Mouse (Mus musculus) urinary bladder, postnatal 25 days (tissue): Measurements from ENCODE around the gene Clpx.
"Not testable (repeated sequence)": the region's sequence is repeated elsewhere in the genome, so short reads cannot be mapped to it uniquely, and the experiment has no call there.

Experiments used
- DNase-seq: peaks from one replicate; pipeline ENCODE4 v3.0.0; 2022; ENCODE audit warnings: low spot score

The Clpx gene

GRCm38 (mm10) chr9:65292421-65292820, 1.6 kb upstream of the Clpx start:
- DNase-seq: no peak

GRCm38 (mm10) chr9:65293119-65293518, 941 bp upstream of the Clpx start:
- DNase-seq: no peak

GRCm38 (mm10) chr9:65293580-65293972, 484 bp upstream of the Clpx start:
- DNase-seq: no peak

- DNase-seq: no peak
Observed at GRCm38 (mm10) chr9:65294716-65295378, 787 bp downstream of the Clpx start.

GRCm38 (mm10) chr9:65297056-65297455, 3.0 kb downstream of the Clpx start:
- no peak for DNase-seq

- no peak for DNase-seq
Observed at GRCm38 (mm10) chr9:65298761-65299160, 4.7 kb downstream of the Clpx start.

GRCm38 (mm10) chr9:65299650-65300049, 5.6 kb downstream of the Clpx start:
- DNase-seq: no peak

- DNase-seq: no peak
Observed at GRCm38 (mm10) chr9:65302327-65302983, 8.4 kb downstream of the Clpx start.

- no peak for DNase-seq
Observed at GRCm38 (mm10) chr9:65303586-65303985, 9.5 kb downstream of the Clpx start.

- DNase-seq: no peak
Observed at GRCm38 (mm10) chr9:65304300-65304699, 10.2 kb downstream of the Clpx start.

- DNase-seq: no peak
Observed at GRCm38 (mm10) chr9:65306672-65307071, 12.6 kb downstream of the Clpx start.

- DNase-seq: no peak
Observed at GRCm38 (mm10) chr9:65308011-65308410, 14.0 kb downstream of the Clpx start.

GRCm38 (mm10) chr9:65312669-65313357, 18.8 kb downstream of the Clpx start:
- no peak for DNase-seq

- DNase-seq: no peak
Observed at GRCm38 (mm10) chr9:65313846-65314245, 19.8 kb downstream of the Clpx start.

GRCm38 (mm10) chr9:65322255-65322900, 28.3 kb downstream of the Clpx start:
- DNase-seq: no peak

GRCm38 (mm10) chr9:65325971-65326370, 31.9 kb downstream of the Clpx start:
- no peak for DNase-seq

GRCm38 (mm10) chr9:65327371-65327770, 33.3 kb downstream of the Clpx start:
- no peak for DNase-seq

- DNase-seq: no peak
Observed at GRCm38 (mm10) chr9:65333958-65334357, 39.9 kb downstream of the Clpx start.

GRCm38 (mm10) chr9:65339146-65339545, 45.1 kb downstream of the Clpx start:
- no peak for DNase-seq

- no peak for DNase-seq
Observed at GRCm38 (mm10) chr9:65340414-65340813, 46.4 kb downstream of the Clpx start.

- DNase-seq: not testable (repeated sequence)
Observed at GRCm38 (mm10) chr9:65345439-65345838, 51.4 kb downstream of the Clpx start.

GRCm38 (mm10) chr9:65345854-65346475, 51.9 kb downstream of the Clpx start, which contains the start of gene Pdcd7:
Pdcd7 (plus strand) TSS chr9:65346104.
- peak; percentile 92 for DNase-seq
